Mouse (Mus musculus) gastrocnemius, postnatal 36 days (tissue): Measurements from ENCODE around the gene Tmem144. TPM values are rescaled to one million over a fixed set of nuclear protein-coding genes. Genes with fewer than 3 reads are reported as not detected.

ENCODE experiments used
- DNase-seq, 2 experiments: peaks; one replicate each; pipeline ENCODE4 v3.0.0; 2022
- intact Hi-C: fragments of 180-260 bp; cut with DNase I; formaldehyde crosslinking; loops from one replicate; pipeline ENCODE4 v1.15.1; 2025
- long read RNA-seq, 2 experiments: library from polyadenylated mRNA; stranded (forward); transcript quantifications; one replicate each; pipeline ENCODE4 v2.0.0; 2021
- total RNA-seq, 2 experiments: library from RNA; stranded (reverse); gene quantifications; 2 replicates each; pipeline ENCODE4 v1.2.3; 2021

Tmem144 gene
- total RNA-seq = 1 to 10 TPM; 1.3 TPM
- long read RNA-seq, experiment 1 = 0 reads
- long read RNA-seq, experiment 2, partial matches to known transcripts = 0 of 1 reads
- long read RNA-seq, experiment 2, other reads (novel, unspliced or antisense) = 1 of 1 reads

GRCm38 (mm10) chr3:79852654-79853166 is at the start of gene Tmem144:
TSS of gene Tmem144 (minus strand) at chr3:79852773.
- DNase-seq = no peak
- intact Hi-C loops = no loop called here

- intact Hi-C loops = no loop called here
- no peak for DNase-seq
These were observed 49.2 kb upstream of the Tmem144 start for GRCm38 (mm10) chr3:79901734-79902133.

GRCm38 (mm10) chr3:79901321-79901720 is 48.7 kb upstream of the Tmem144 start:
- DNase-seq = no peak
- intact Hi-C loops = no loop called here

- no peak for DNase-seq
- intact Hi-C loops = no loop called here
These were observed 47.9 kb upstream of the Tmem144 start for GRCm38 (mm10) chr3:79900502-79900901.

GRCm38 (mm10) chr3:79899906-79900305 is 47.3 kb upstream of the Tmem144 start:
- no peak for DNase-seq
- intact Hi-C loops = no loop called here

GRCm38 (mm10) chr3:79898514-79898913 is 45.9 kb upstream of the Tmem144 start:
- intact Hi-C loops = no loop called here
- DNase-seq = no peak

GRCm38 (mm10) chr3:79897534-79898370 is 45.2 kb upstream of the Tmem144 start:
- peak in 1 of 2 experiments; percentile 23 for DNase-seq
- intact Hi-C loops = no loop called here

- intact Hi-C loops = no loop called here
These were observed 35.4 kb upstream of the Tmem144 start for GRCm38 (mm10) chr3:79887966-79888365.

GRCm38 (mm10) chr3:79887161-79887855 is 34.7 kb upstream of the Tmem144 start:
- intact Hi-C loops = no loop called here
- DNase-seq = no peak

More at GRCm38 (mm10) chr3:79887966-79888365, 35.4 kb upstream of the Tmem144 start:
- no peak for DNase-seq

- intact Hi-C loops = no loop called here
- peak; percentile 34 to 52 for DNase-seq
These were observed 34.0 kb upstream of the Tmem144 start for GRCm38 (mm10) chr3:79886357-79887091.

GRCm38 (mm10) chr3:79885686-79886356 is 33.2 kb upstream of the Tmem144 start:
- intact Hi-C loops = no loop called here
- DNase-seq = peak in 1 of 2 experiments; percentile 39

- intact Hi-C loops = loop anchor here (1.0 kb wide), 1 partner anchor 174 kb away; no protein-coding TSS in a partner anchor
- peak; percentile 42 to 44 for DNase-seq
These were observed 32.2 kb upstream of the Tmem144 start for GRCm38 (mm10) chr3:79884761-79885189.

- intact Hi-C loops = loop anchor here (1.0 kb wide), 1 partner anchor 174 kb away; no protein-coding TSS in a partner anchor
- DNase-seq = no peak
These were observed 31.7 kb upstream of the Tmem144 start, which contains the start of gene Fam198b for GRCm38 (mm10) chr3:79884305-79884704. TSS of gene Fam198b (plus strand) at chr3:79884533.

GRCm38 (mm10) chr3:79883092-79883491 is 30.5 kb upstream of the Tmem144 start:
- DNase-seq = peak; percentile 39 to 71
- intact Hi-C loops = no loop called here

- intact Hi-C loops = no loop called here
- no peak for DNase-seq
These were observed 29.1 kb upstream of the Tmem144 start for GRCm38 (mm10) chr3:79881645-79882044.

- intact Hi-C loops = no loop called here
- DNase-seq = no peak
These were observed 26.7 kb upstream of the Tmem144 start for GRCm38 (mm10) chr3:79879246-79879645.

GRCm38 (mm10) chr3:79878350-79878749 is 25.8 kb upstream of the Tmem144 start:
- no peak for DNase-seq
- intact Hi-C loops = no loop called here

GRCm38 (mm10) chr3:79875471-79875870 is 22.9 kb upstream of the Tmem144 start:
- intact Hi-C loops = no loop called here
- DNase-seq = no peak

- DNase-seq = no peak
- intact Hi-C loops = no loop called here
These were observed 14.6 kb upstream of the Tmem144 start for GRCm38 (mm10) chr3:79867121-79867709.
